Mouse (Mus musculus): ENCODE results near the gene Tkfc. TPM values are rescaled to one million over a fixed set of nuclear protein-coding genes. Genes with fewer than 3 reads are reported as not detected.
A peak's percentile ranks its signal among the peaks of the same experiment; 100 is the strongest.

The Tkfc gene
- polyA plus RNA-seq, 1 experiment = 5.3 TPM

DNA sequence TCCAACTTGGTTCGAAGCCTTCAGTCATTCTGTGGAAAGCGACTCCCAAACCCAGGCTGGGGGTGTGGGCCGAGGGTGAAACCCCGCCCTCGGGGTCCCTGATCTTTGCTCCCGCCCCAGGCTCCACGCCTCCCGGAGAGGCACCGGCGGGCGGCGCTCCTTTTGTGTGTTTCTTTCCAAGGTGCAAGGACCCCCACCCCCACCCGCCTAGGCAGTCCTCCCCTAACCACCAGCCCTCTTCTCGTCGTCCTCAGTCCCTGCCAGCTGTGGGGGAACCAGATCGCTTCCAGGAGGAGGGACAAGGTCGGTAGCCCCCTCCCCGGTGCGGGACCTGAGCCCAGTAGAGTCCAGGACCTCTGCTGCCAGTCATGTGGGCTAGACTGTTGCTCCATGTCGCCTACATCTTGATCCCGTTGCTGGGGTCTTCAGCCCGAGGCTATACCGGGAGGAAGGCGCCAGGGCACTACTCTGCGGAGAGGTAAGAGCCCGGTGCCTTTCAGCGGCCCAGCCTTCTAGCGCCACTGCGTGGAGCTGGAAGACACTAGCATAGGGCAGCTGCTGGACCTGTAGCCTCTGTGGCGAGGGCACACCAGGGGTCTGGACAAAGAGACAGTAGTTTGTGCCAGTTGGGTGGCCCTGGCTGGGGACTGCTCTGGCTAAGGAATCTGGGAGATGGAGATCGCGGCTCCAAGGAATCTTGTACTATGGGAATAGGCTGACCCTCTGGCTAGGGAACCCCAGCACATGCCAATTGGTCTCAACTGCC, 28.8 kb upstream of the Tkfc start, which contains the start of gene Vwce:
Gene Vwce, plus strand, starts transcription at position 108 of the 766 bp plus-strand sequence.
- 4% methylated on average over 32 of the region's 32 CpGs for WGBS
- Histone ChIP-seq H3K4me3 (replicated peaks; ENCODE audit: control insufficient read depth, low read depth, low read length) (peak within 1 kb of the TSS; percentile 34), H3K27ac (ENCODE audit: control insufficient read depth, insufficient read depth, low read depth, low read length, poor library complexity) (no peak within 1 kb of the TSS), H3K4me1 (ENCODE audit: control insufficient read depth, insufficient read depth, low read length) (no peaks in the 10 kb centered on the region)
- TF ChIP-seq CTCF (IDR thresholded peaks at IDR 0.05; ENCODE audit: control insufficient read depth, insufficient read depth, low read length) (peak; percentile 35; the same call in 1 of the 2 replicates), POLR2A (IDR thresholded peaks at IDR 0.05; ENCODE audit: borderline replicate concordance, control insufficient read depth, low read depth, low read length) (no peak)

- no peak overlapping the region for H3K27ac ChIP-seq (ENCODE audit: control insufficient read depth, insufficient read depth, low read depth, low read length, poor library complexity)
- H3K4me3 ChIP-seq (replicated peaks; ENCODE audit: control insufficient read depth, low read depth, low read length) = no peak overlapping the region
- WGBS = 93% methylated on average over 5 of the region's 5 CpGs
- TF ChIP-seq POLR2A (IDR thresholded peaks at IDR 0.05; ENCODE audit: borderline replicate concordance, control insufficient read depth, low read depth, low read length) (no peak), CTCF (IDR thresholded peaks at IDR 0.05; ENCODE audit: control insufficient read depth, insufficient read depth, low read length) (no peak)
- H3K4me1 ChIP-seq (ENCODE audit: control insufficient read depth, insufficient read depth, low read length) = no peaks in the 10 kb centered on the region
Measured at GRCm38 (mm10) chr19:10608573-10609240, 3.3 kb upstream of the Tkfc start.

DNA sequence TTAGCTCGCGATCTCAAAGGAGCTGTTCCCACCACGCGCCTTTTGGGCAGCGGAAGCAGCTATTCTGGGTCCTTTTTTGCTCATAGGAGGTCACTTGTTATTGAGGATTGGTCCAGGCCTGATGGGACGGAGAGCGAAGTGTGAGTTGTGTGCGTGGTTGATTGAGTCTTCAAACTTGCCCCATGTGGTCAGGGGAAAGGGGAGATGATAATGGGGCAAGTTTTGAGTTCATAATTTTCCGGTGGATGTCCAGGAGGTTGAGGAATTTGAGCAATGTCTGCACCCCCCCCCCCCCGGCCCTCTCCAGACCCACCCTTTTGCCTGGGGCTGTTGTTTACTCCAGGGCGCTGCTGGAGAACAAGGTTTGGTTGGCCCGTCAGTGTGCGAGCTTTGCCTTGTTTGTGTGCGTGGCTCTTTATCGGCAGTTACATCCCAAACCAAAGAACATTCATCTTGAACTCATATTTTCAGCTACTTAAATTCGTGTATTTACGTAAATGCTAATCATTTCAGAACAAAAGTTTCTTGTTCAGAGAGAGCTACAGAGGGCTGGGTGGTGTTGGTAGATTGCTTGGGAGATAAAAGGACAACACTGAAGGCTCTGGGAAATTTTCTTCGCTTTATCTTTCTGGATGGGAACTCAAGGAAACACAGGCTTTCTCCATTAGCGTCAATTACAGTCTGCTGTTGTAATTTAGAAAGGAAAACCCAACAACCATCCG, 608 bp upstream of the Tkfc start:
- 6% methylated on average over 20 of the region's 20 CpGs for WGBS
- Histone ChIP-seq H3K27ac (ENCODE audit: control insufficient read depth, insufficient read depth, low read depth, low read length, poor library complexity) (peak overlapping the region; percentile 80), H3K4me3 (replicated peaks; ENCODE audit: control insufficient read depth, low read depth, low read length) (peak overlapping the region; percentile 91), H3K4me1 (ENCODE audit: control insufficient read depth, insufficient read depth, low read length) (peaks cover 2% of the 10 kb centered on the region; the same call in 1 of the 2 replicates)
- TF ChIP-seq CTCF (IDR thresholded peaks at IDR 0.05; ENCODE audit: control insufficient read depth, insufficient read depth, low read length) (no peak), POLR2A (IDR thresholded peaks at IDR 0.05; ENCODE audit: borderline replicate concordance, control insufficient read depth, low read depth, low read length) (no peak)

GRCm38 (mm10) chr19:10604534-10604933, 920 bp downstream of the Tkfc start:
- peak overlapping the region; percentile 36 for H3K4me3 ChIP-seq (replicated peaks; ENCODE audit: control insufficient read depth, low read depth, low read length)
- H3K4me1 ChIP-seq (ENCODE audit: control insufficient read depth, insufficient read depth, low read length) = peaks cover 2% of the 10 kb centered on the region; the same call in 1 of the 2 replicates
- no peak overlapping the region for H3K27ac ChIP-seq (ENCODE audit: control insufficient read depth, insufficient read depth, low read depth, low read length, poor library complexity)
- 43% methylated on average over 3 of the region's 3 CpGs for WGBS
- TF ChIP-seq CTCF (IDR thresholded peaks at IDR 0.05; ENCODE audit: control insufficient read depth, insufficient read depth, low read length) = no peak
- TF ChIP-seq POLR2A (IDR thresholded peaks at IDR 0.05; ENCODE audit: borderline replicate concordance, control insufficient read depth, low read depth, low read length) = no peak

GRCm38 (mm10) chr19:10603660-10604523, 1.6 kb downstream of the Tkfc start:
- H3K4me3 ChIP-seq (replicated peaks; ENCODE audit: control insufficient read depth, low read depth, low read length) = no peak overlapping the region
- 76% methylated on average over 18 of the region's 18 CpGs for WGBS
- H3K4me1 ChIP-seq (ENCODE audit: control insufficient read depth, insufficient read depth, low read length) = peaks cover 2% of the 10 kb centered on the region; the same call in 1 of the 2 replicates
- no peak overlapping the region for H3K27ac ChIP-seq (ENCODE audit: control insufficient read depth, insufficient read depth, low read depth, low read length, poor library complexity)
- TF ChIP-seq POLR2A (IDR thresholded peaks at IDR 0.05; ENCODE audit: borderline replicate concordance, control insufficient read depth, low read depth, low read length) = no peak
- no peak for TF ChIP-seq CTCF (IDR thresholded peaks at IDR 0.05; ENCODE audit: control insufficient read depth, insufficient read depth, low read length)

DNA sequence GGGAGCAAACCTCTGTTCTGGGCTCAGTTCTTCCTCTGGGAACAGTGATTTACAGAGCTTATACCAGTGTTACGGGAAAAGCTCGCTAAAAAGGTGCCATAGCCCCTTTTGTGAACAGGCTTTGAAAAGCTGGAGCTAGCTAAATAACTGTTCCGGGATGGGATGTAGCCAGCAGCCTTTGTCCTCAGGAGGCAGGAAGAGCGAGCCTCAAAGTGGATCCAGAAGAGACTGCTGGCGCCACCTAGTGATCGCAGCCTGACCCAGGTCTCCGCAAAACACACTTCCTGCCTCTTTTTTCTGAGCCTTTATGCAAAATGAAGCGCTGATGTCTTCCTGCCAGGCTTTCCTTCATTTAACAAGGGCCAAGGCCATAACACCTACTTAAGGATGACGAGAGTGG, 2.7 kb downstream of the Tkfc start:
- no peak for TF ChIP-seq POLR2A (IDR thresholded peaks at IDR 0.05; ENCODE audit: borderline replicate concordance, control insufficient read depth, low read depth, low read length)
- TF ChIP-seq CTCF (IDR thresholded peaks at IDR 0.05; ENCODE audit: control insufficient read depth, insufficient read depth, low read length) = peak; percentile 94
- WGBS = 2% methylated on average over 9 of the region's 9 CpGs
- H3K4me1 ChIP-seq (ENCODE audit: control insufficient read depth, insufficient read depth, low read length) = peaks cover 2% of the 10 kb centered on the region; the same call in 1 of the 2 replicates
- no peak overlapping the region for H3K4me3 ChIP-seq (replicated peaks; ENCODE audit: control insufficient read depth, low read depth, low read length)
- H3K27ac ChIP-seq (ENCODE audit: control insufficient read depth, insufficient read depth, low read depth, low read length, poor library complexity) = peak overlapping the region; percentile 60

DNA sequence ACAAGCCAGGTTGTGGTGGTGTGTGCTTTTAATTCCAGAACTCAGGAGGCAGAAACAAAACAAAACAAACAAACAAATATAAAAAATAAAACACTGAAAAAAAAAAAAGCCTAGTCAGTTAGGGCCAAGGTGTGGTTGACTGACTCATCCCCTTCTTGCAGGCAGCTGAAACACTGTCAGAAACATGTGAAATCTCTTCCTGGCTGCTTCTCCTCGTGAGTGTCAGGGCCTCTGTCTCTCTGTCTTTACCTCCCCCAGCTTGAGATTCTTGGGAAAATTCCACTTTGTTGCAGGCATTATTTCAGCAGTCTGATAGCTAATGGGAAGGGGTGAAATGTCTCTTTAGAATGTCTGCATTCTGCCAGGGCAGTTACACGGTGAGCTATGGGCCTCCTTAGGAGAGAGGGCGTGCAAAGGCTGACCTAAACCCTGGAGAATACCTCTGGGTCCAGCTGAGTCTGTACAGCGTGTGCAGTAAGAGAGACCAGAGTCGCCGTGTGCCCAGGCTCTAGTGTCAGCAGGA, 3.1 kb downstream of the Tkfc start:
- Histone ChIP-seq H3K27ac (ENCODE audit: control insufficient read depth, insufficient read depth, low read depth, low read length, poor library complexity) (peak overlapping the region; percentile 60), H3K4me1 (ENCODE audit: control insufficient read depth, insufficient read depth, low read length) (peaks cover 2% of the 10 kb centered on the region; the same call in 1 of the 2 replicates), H3K4me3 (replicated peaks; ENCODE audit: control insufficient read depth, low read depth, low read length) (no peak overlapping the region)
- 14% methylated on average over 6 of the region's 6 CpGs for WGBS
- no peak for TF ChIP-seq CTCF (IDR thresholded peaks at IDR 0.05; ENCODE audit: control insufficient read depth, insufficient read depth, low read length)
- TF ChIP-seq POLR2A (IDR thresholded peaks at IDR 0.05; ENCODE audit: borderline replicate concordance, control insufficient read depth, low read depth, low read length) = no peak

All from bone marrow, adult 2 months (tissue).